ENCODE assay signal across 8 mouse cellular contexts in genomic region chr6:137109811-137110777, GRCm38 (mm10).
DNase-seq lines count a peak whose midpoint lies in the region; ATAC-seq lines count a peak whose summit lies in the region.

No protein-coding gene starts in this region.

- intact Hi-C loops in gastrocnemius, postnatal 14 days (cut with DNase I; ENCODE audit: low total_unique reads): no loop called here
- intact Hi-C loops in gastrocnemius, postnatal 36 days (cut with DNase I): no loop called here
- intact Hi-C loops in heart, postnatal 10 days (cut with DNase I): no loop called here

- DNase-seq in gastrocnemius, postnatal 14 days: peak; percentile 15
- DNase-seq in gastrocnemius, postnatal 36 days: no peak
- DNase-seq in adrenal gland, postnatal 14 days: peak; percentile 85
- DNase-seq in heart, postnatal 10 days: peak; percentile 31 to 57
- DNase-seq in lung, postnatal 10 days: peak; percentile 69
- DNase-seq in thymus, postnatal 4 days: no peak
- no peak for DNase-seq in right cerebral cortex, postnatal 4 days

- ATAC-seq in megakaryocyte-erythroid progenitor cell, adult 5-6 weeks (replicated peaks; ENCODE audit: low FRiP score, low TSS enrichment, poor library complexity, severe bottlenecking): no peak

Comparison
In these comparisons a context has a peak if more than half of its experiments do, and no peak if none do; other contexts are left out.
1. DNase-seq: peak in gastrocnemius, postnatal 14 days (single experiment), adrenal gland, postnatal 14 days (single experiment), heart, postnatal 10 days (2 of 2) and lung, postnatal 10 days (single experiment); none in gastrocnemius, postnatal 36 days (0 of 2), thymus, postnatal 4 days (single experiment) and right cerebral cortex, postnatal 4 days (single experiment).